Mouse (Mus musculus) CH12.LX (cell line): ENCODE measurements at regions not wholly inside any gene's neighbourhood (a gene's known extent, or its start where the extent isn't known, plus 50 kb on each side); places are given as distances from the start of the nearest gene placed in this dataset.

Experiments
- DNase-seq: peaks from one replicate; pipeline ENCODE4 v3.0.0-alpha.2; 2013; ENCODE audit errors: extremely low read depth
- H3K27ac ChIP-seq: 2 replicates; pipeline ENCODE4 v1.5.1; 2012; ENCODE audit warnings: low read depth, mild to moderate bottlenecking, control low read depth, moderate library complexity; ENCODE audit not compliant: insufficient read depth
- H3K27me3 ChIP-seq: replicated peaks from 2 replicates; pipeline ENCODE3; 2012; ENCODE audit warnings: inconsistent platforms
- H3K36me3 ChIP-seq, 2 experiments: replicated peaks in 1 of 2; 2 replicates each; pipeline versions ENCODE3 to v1.6.1; 2012; ENCODE audit warnings: inconsistent platforms in 1 of 2, low read length in 1 of 2, mild to moderate bottlenecking in 1 of 2, mixed read lengths in 1 of 2, moderate library complexity in 1 of 2; ENCODE audit not compliant: control insufficient read depth in 1 of 2, insufficient read depth in 1 of 2
- H3K4me1 ChIP-seq, 2 experiments: 2 replicates each; pipeline ENCODE4 v1.6.1; 2012; ENCODE audit warnings: inconsistent platforms in 1 of 2, moderate library complexity in 1 of 2; ENCODE audit not compliant: insufficient read depth in 2 of 2, control insufficient read depth in 1 of 2
- H3K4me2 ChIP-seq: 2 replicates; pipeline ENCODE4 v1.6.1; 2012; ENCODE audit warnings: low read depth, mild to moderate bottlenecking, control low read depth; ENCODE audit not compliant: poor library complexity, insufficient read depth, severe bottlenecking
- H3K4me3 ChIP-seq, 3 experiments: fragments of 150-350 bp in 1 of 3; sonication (generic) in 1 of 3; replicated peaks in 1 of 3; 2 replicates each; pipeline versions ENCODE3 to v1.5.1; 2011 to 2012; ENCODE audit warnings: low read depth in 2 of 3, low read length in 2 of 3, mild to moderate bottlenecking in 2 of 3, moderate library complexity in 2 of 3, control low read depth in 1 of 3, improper control_type of control experiment in 1 of 3, inconsistent platforms in 1 of 3, mixed read lengths in 1 of 3; ENCODE audit not compliant: poor library complexity in 1 of 3
- H3K79me2 ChIP-seq: replicated peaks from 2 replicates; pipeline ENCODE4 v1.6.1; 2012; ENCODE audit warnings: mild to moderate bottlenecking, moderate library complexity; ENCODE audit not compliant: control insufficient read depth, poor library complexity, insufficient read depth, severe bottlenecking; ENCODE audit errors: extremely low read depth
- H3K9ac ChIP-seq: 2 replicates; pipeline ENCODE4 v1.6.1; 2012; ENCODE audit warnings: low read depth, mild to moderate bottlenecking, control low read depth, moderate library complexity; ENCODE audit not compliant: insufficient read depth
- H3K9me3 ChIP-seq: replicated peaks from 2 replicates; pipeline ENCODE3; 2012; ENCODE audit warnings: low read length, inconsistent platforms, mixed read lengths
- CHD1 ChIP-seq: IDR thresholded peaks from 2 replicates; pipeline ENCODE4 v1.6.1; 2012; ENCODE audit warnings: low read depth, low read length, improper control_type of control experiment, inconsistent platforms
- CHD2 ChIP-seq: IDR thresholded peaks from 2 replicates; pipeline ENCODE4 v1.6.1; 2011; ENCODE audit warnings: low read length, improper control_type of control experiment
- E2F4 ChIP-seq: IDR thresholded peaks from 2 replicates; pipeline ENCODE4 v1.6.1; 2011; ENCODE audit warnings: low read depth, low read length, improper control_type of control experiment; ENCODE audit not compliant: insufficient replicate concordance
- ELF1 ChIP-seq: IDR thresholded peaks from 2 replicates; pipeline ENCODE4 v1.6.1; 2014; ENCODE audit warnings: low read depth, mild to moderate bottlenecking, inconsistent platforms, low read length, improper control_type of control experiment
- EP300 ChIP-seq: IDR thresholded peaks from 2 replicates; pipeline ENCODE4 v1.6.1; 2011; ENCODE audit warnings: low read length, improper control_type of control experiment
- GABPA ChIP-seq: IDR thresholded peaks from 2 replicates; pipeline ENCODE4 v1.6.1; 2012; ENCODE audit warnings: low read depth, low read length, improper control_type of control experiment, inconsistent platforms; ENCODE audit not compliant: insufficient replicate concordance
- IRF4 ChIP-seq: IDR thresholded peaks from 2 replicates; pipeline ENCODE4 v1.6.1; 2014; ENCODE audit warnings: low read depth, mild to moderate bottlenecking, inconsistent platforms, low read length, improper control_type of control experiment
- JUND ChIP-seq: conservative IDR thresholded peaks from 2 replicates; pipeline ENCODE4 v1.6.1; 2011; ENCODE audit warnings: low read depth, low read length, improper control_type of control experiment
- KAT2A ChIP-seq: IDR thresholded peaks from 2 replicates; pipeline ENCODE4 v1.6.1; 2012; ENCODE audit warnings: low read length, improper control_type of control experiment, inconsistent platforms; ENCODE audit not compliant: insufficient replicate concordance
- MAX ChIP-seq: IDR thresholded peaks from 2 replicates; pipeline ENCODE4 v1.6.1; 2011; ENCODE audit warnings: low read length, improper control_type of control experiment
- MAZ ChIP-seq: IDR thresholded peaks from 2 replicates; pipeline ENCODE4 v1.6.1; 2012; ENCODE audit warnings: low read depth, mild to moderate bottlenecking, inconsistent platforms, low read length, improper control_type of control experiment, moderate library complexity
- MXI1 ChIP-seq: IDR thresholded peaks from 2 replicates; pipeline ENCODE4 v1.6.1; 2011; ENCODE audit warnings: mild to moderate bottlenecking, low read depth, low read length, improper control_type of control experiment
- POLR2A ChIP-seq: IDR thresholded peaks from 2 replicates; pipeline ENCODE4 v1.6.1; 2011; ENCODE audit warnings: low read depth, mild to moderate bottlenecking, improper control_type of control experiment, low read length
- RAD21 ChIP-seq: IDR thresholded peaks from 2 replicates; pipeline ENCODE4 v1.6.1; 2011; ENCODE audit warnings: low read depth, mild to moderate bottlenecking, low read length, improper control_type of control experiment, moderate library complexity
- SMC3 ChIP-seq: IDR thresholded peaks from 2 replicates; pipeline ENCODE4 v1.6.1; 2011; ENCODE audit warnings: low read depth, low read length, improper control_type of control experiment
- ZMIZ1 ChIP-seq: IDR thresholded peaks from 2 replicates; pipeline ENCODE4 v1.6.1; 2012; ENCODE audit warnings: low read depth, mild to moderate bottlenecking, inconsistent platforms, low read length, improper control_type of control experiment
- ZNF384 ChIP-seq: IDR thresholded peaks from 2 replicates; pipeline ENCODE4 v1.6.1; 2012; ENCODE audit warnings: low read depth, low read length, improper control_type of control experiment, inconsistent platforms
- dilution Hi-C: fragments of 300-500 bp; cut with MboI; formaldehyde crosslinking; loops from 2 replicates; pipeline ENCODE4 v1.14.3; 2020; ENCODE audit warnings: low sequenced_read_pairs; ENCODE audit not compliant: extremely low pct_unique_long_range_greater_than_20kb, extremely low pct_ligation_motif_present
- in situ Hi-C: fragments of 300-500 bp; cut with MboI; formaldehyde crosslinking; loops from 3 replicates; pipeline ENCODE4 v1.14.3; 2019; ENCODE audit warnings: low sequenced_read_pairs, low pct_ligation_motif_present, low pct_unique_long_range_greater_than_20kb, mixed read lengths

GRCm38 (mm10) chr13:84347914-84348700 lies 126.0 kb downstream of the Tmem161b start (continued):
- TF ChIP-seq KAT2A = 0 out of 2 replicates have a peak, but pooled peaks have one; percentile 28
- TF ChIP-seq IRF4 = peak; percentile 59; the same call in 1 of the 2 replicates
- peak; percentile 40; the same call in 1 of the 2 replicates for TF ChIP-seq EP300
- TF ChIP-seq CHD2 = peak; percentile 89
- TF ChIP-seq ZNF384 = 0 out of 2 replicates have a peak, but pooled peaks have one; percentile 12
- peak; percentile 54 for TF ChIP-seq ELF1
- TF ChIP-seq RAD21 = peak; percentile 85
- no peak for TF ChIP-seq CHD1
- 0 out of 2 replicates have a peak, but pooled peaks have one; percentile 70 for TF ChIP-seq ZMIZ1
- peak; percentile 92 for TF ChIP-seq MAZ
- TF ChIP-seq, all 38 proteins: peak for 27

GRCm38 (mm10) chr13:84348701-84348975 lies 126.5 kb downstream of the Tmem161b start:
- Histone ChIP-seq H3K9ac (peak overlapping the region; percentile 84), H3K4me1 (peaks cover 4 to 22% of the 10 kb centered on the region in 2 experiments), H3K4me2 (peak overlapping the region; percentile 80), H3K27ac (peak overlapping the region; percentile 87), H3K4me3 (peak overlapping the region; percentile 47 to 88 (median 64)), H3K36me3 (no peaks in the 10 kb centered on the region), H3K27me3 (no peaks in the 10 kb centered on the region), H3K79me2 (no peaks in the 10 kb centered on the region), H3K9me3 (no peaks in the 10 kb centered on the region)
- no peak for DNase-seq
- no peak for TF ChIP-seq GABPA
- no peak for TF ChIP-seq JUND
- no peak for TF ChIP-seq MAX
- no peak for TF ChIP-seq E2F4
- TF ChIP-seq POLR2A = no peak
- no peak for TF ChIP-seq MXI1
- TF ChIP-seq SMC3 = no peak
- in situ Hi-C loops (loop anchor here (10.0 kb wide), 1 partner anchor 614 kb away; no protein-coding TSS in a partner anchor), dilution Hi-C loops (no loop called here)
